Mouse (Mus musculus) adrenal gland, adult (tissue): ENCODE measurements around the gene Ostc.
A peak's percentile ranks its signal among the peaks of the same experiment; 100 is the strongest.

Experiments used
- DNase-seq, 2 experiments: peaks; one replicate each; pipeline ENCODE4 v3.0.0; 2022 to 2023; ENCODE audit warnings: low spot score in 1 of 2; ENCODE audit not compliant: inconsistent age in 2 of 2

The Ostc gene

DNA sequence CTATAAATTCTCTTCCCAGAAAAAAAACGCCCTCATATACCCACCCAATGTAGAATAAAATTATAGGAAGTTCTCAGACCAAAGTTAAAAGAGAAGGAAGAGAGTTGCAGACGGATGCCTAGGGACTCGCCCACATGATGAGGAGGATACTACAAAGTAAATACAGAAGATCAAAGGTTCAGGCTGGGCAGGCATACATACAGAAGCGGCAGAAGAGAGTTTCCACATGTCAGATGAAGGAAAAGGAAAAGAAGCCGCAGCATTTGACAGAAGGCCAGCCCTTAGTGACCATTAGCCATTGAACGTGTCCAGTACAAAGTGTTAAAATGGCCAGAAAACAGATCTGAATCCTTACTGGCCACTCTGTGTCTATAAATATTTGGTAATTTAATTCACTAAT lies 3.6 kb upstream of the Ostc start:
- no peak for DNase-seq

DNA sequence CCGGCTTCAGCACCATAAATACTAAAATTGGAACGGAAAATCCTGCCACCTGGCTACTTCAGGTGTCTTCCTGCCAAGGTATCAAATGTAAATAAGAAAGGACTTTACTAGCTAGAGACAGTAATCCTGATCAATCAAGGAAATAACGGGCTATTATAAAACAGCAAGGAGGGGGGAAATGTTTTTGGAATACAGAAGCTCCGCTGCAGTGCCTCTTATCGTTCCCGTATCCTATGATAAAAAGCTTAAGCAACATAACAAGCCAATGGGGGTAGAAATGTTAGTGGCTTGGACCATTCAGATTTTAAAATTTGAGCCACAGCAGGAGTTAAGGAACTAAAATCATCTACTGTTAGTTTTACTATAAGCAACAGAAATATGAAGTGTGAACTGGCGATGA lies 859 bp upstream of the Ostc start:
- DNase-seq, result no peak

DNA sequence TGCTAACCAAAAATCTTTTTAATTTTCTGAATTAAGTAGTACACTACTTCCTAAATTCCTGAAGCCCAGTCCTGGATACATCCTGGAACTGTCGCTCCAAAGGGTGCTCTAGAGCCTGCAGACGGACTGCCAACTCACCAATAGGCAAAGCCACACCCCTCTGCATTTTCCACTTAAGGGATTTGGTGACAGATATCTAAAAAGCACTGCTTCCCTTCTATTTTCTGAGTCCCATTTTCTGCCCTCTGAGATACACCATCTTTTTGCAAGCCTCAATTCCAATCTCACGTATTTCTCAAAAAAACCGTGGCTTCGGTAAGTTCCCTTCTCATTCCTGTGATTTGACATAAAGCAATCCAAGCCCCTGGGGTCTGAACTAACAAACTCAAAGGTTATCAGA lies 715 bp downstream of the Ostc start:
- DNase-seq, result peak; percentile 29 to 77

DNA sequence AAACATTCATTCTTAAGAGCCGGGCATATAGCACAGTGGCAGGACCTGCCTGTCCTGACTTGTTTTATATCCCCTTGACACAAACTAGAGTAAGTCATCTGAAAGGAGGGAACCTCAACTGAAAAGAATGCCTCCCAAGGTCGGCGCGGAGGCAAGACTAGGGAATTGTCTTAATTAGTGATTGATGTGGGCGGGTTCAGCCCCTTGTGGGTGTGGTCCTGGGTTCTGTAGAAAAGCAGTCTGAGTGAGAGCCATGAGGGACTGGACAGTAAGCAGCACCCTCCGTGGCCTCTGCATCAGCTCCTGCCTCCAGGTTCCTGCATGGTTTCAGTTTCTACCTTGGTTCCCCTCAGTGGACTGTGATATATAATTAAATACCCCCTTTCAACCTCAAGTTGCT lies 7.0 kb downstream of the Ostc start:
- peak; percentile 42 to 53 for DNase-seq

GRCm38 (mm10) chr3:130697622-130698021 lies 11.6 kb downstream of the Ostc start:
- DNase-seq, result no peak

- no peak for DNase-seq
Measured at GRCm38 (mm10) chr3:130694705-130695104, 14.5 kb downstream of the Ostc start.

DNA sequence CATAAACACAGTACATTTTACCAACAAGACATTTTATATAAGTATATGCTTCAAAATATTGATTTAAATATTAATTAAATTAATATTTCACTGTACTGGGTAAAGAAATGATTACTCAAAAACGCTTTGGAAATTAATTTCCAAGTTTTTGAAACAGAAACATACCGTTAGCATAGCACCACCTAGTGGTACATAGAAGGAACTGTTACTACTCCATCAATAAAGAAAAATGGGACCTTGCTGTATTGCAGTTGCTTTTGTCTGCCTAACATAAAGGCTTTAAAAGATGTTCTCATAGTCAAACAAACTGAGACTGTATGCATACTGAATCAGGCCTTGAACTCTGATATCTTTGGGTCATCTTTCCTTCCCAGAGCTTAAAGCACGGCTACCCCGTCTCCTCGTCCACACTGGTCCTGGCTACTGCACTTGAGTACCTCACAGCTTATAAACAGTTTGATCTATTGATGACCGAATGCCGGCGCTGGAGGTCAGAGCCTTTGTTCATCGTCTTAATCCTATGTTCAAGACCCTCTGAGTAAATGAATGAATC lies 15.1 kb downstream of the Ostc start:
- peak in 1 of 2 experiments; percentile 51 for DNase-seq

- no peak for DNase-seq
Measured at GRCm38 (mm10) chr3:130691596-130692170, 17.6 kb downstream of the Ostc start.

- DNase-seq, result peak; percentile 43 to 77
Measured at GRCm38 (mm10) chr3:130690834-130691595, 18.2 kb downstream of the Ostc start.

DNA sequence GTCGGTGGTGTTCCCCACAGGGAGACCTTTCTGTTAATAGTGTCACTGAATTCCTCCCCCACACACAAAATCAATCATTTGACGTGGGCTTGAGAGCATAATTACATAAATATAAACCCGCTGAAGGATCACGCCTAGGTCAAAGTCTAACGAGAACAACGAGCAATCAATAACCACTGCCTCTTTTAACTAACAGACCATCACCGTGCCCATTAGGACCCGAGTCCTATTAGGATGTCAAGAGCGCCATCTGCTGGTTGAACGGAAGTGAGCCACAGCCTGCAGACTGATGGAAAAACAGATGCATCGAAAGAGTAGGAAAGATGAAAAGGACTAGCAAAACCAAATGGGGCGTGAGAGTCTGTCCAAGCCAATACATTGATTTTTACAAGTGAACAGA lies 19.6 kb downstream of the Ostc start:
- DNase-seq, result peak; percentile 76 to 94

- no peak for DNase-seq
Measured at GRCm38 (mm10) chr3:130687051-130687450, 22.2 kb downstream of the Ostc start.

DNA sequence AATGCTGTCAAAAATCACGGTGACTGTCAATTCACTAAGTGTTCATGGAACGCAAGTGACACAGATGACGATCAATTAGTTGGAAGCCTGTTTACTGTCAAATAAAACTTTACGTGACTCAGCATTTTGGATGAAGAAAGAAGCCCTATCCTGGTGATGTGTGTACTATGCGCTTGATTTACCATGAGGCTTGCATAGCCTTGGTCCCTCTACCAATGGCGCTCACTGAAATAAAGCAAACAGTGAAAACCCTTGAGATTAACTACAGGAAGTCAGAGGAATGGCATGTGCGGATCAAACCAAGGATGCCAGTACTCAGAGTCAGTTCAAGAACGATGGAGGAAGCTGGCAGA lies 24.3 kb downstream of the Ostc start:
- no peak for DNase-seq

DNA sequence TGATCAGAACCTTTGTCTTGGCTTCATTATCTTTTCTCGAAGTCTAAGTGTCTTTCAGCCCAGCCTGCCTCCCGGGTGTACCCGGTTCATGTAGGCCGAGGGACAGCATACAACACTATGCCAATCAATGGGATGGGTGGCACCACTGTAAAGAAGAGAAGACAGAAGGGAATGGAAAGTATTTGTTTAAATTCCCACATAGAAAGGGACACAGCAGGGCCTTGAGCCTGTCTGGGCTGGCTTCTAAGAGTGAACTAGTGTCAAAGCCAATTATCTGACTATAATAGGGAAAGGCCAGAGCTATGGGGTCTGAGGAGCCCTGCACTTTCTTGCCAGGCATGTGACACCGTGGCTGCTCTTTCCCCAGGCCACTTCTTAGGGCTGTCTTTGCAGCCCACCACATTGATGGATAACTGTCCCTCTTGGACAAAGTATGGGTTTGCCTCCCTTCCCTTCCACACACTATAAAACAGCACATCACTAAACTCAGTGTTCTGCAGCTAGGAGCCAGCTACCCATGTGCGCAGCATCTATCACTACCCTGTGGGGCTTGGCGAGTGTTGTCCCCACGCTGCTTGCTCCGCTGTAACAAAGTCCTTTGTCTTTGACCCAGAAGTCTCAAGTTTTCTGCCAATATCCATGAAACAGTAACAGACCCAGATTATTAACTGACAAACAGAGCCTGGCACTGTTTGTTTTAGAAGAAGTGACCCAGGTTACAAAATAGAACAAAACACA lies 24.8 kb downstream of the Ostc start:
- DNase-seq, result no peak

DNA sequence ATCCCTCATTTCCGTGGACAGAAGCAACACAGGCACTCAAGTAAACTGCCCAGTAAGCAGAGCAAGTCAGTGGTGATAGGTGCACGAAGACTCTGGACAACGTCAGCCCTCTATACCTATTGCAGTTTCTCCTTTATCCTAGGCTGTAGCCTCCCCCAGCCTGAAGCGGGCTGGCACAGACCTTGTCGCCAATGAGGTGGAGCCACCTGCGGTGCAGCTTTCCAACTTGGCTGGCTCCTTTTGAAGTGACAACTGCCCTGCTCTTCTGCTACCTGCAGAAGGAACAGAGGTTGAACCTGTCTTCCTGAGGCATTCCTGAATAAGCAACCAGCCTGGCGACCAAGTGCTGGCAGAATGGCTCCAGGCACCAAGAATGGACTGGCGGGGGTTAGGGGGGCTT lies 25.4 kb downstream of the Ostc start:
- DNase-seq, result no peak

DNA sequence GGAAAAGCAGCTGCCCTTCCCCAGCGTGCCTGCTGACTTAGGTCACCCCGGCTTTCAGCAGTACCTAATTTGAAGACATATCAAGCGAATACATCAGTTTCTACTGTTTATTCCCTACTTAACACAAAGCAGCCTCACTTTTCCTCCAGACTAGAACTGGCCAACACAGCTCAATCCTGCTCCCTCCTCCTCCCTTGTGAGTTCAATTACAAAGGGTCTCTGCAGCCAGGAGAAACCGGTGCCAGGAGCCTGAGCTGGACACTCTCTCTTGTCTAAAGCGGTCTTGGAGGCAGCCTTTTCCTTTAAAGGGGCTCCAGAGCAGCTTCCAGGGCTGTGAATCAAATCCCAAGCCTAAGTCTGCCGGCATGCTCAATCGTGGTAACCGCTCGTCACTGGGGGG lies 27.1 kb downstream of the Ostc start:
- no peak for DNase-seq

DNA sequence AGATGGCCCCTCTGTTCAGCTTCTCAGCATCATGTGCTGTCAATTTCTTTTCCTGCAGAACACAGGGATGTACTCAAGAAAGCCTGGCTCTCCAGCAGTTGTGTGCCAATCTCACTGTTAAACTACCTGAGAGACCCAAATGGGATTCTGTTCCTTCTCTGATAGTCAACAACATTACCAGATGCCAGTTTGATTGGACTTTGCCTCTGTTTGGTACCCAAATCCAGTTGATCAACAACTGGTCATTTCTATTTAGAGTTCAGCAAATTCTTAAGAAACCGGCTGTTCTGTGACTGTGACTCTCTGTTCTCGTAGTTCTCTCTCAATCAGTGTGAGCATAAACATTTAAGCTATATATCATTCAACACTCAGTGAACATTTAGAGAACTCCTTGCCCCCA lies 28.0 kb downstream of the Ostc start:
- DNase-seq, result no peak

DNA sequence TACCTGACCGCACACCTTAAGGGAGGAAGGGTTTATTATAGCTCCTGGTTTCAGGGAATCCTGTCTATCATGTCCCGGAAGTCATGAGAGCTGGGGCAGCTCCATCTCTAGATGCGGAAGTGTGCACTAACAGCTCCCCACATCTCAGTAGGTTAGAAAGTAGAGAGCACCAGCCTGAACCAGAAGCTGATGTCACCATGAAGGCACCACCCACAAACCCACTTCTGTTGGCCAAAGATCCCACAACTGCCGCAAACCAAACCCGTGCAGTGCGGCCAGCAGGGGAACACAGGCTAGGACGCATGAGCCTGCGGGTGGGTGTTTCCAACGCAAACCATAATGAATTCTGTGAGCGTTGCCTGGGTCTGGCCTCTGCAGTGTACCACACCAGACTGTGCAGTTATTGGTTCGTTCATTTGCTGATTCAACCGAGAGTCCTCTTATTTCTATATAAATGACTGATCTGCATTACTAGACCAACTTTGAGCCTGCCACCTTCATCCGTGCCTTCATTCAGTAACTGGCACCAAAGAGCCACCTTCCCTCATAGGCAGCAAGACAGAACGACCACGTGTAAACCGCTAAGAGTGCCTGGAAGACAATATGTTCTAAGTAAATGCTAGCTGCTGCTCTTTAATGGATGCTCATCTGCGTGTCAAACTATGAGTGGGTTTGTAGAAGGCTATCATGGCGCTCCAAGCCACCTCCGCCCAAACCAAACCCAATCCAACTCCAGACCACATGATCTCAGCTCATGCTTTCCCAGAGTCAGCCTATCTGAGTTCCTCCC lies 31.4 kb downstream of the Ostc start:
- no peak for DNase-seq

DNA sequence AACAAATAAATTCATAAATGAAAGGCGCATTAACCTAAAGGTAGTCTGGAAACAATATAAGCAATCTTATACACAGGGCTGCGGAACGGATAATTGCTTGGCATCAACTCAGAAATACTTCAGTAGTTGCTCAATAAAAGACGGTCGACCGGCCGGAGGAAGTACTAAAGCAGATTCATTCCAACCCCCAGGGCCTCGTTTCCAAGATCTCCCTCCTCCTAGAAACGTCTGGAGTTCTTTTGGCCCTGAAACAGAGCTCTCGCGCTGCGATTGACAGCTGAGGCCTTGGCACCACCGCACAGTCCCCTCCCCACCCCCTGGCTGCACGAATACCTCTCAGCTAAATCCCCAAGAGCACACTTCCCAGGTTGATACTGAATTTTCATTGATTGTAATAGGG lies 38.0 kb downstream of the Ostc start:
- peak; percentile 24 to 57 for DNase-seq

DNA sequence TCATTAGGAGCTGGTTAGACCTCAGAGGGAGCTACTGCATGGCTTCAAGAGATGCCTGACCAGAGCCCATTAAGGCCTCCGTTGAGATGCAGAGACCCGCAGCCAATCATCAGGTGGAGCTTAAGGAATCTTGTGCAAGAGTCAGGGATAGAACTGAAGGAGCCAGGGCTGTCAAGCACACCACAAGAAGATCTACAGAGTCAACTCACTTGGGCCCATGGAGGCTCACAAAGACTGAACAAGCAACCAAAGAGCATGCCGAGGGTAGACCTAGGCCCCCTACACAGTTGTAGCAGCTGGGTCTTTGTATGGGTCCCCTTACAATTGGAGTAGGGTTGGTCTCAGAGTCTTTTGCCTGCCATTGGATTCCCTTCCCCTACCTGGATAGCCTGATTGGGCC lies 46.7 kb downstream of the Ostc start:
- no peak for DNase-seq

DNA sequence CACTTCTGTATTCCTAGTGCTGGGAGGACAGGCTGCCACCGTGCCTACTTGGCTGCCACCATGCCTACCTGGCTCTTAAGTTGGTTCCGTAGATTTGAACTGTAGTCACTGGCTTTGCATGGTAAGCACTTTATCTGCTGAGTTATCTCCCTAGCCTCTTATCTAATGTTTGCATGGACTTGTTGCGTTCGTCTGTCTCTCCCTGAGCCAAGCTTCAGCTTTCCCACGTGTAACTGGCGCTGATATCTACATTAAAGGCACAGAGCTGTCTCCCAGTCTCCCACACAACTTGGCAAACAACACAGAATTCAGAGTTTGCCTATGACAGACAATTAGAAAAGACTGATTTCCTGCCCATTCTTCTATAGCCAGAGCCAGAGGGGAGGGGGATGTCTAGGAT lies 48.6 kb downstream of the Ostc start:
- DNase-seq, result no peak

- DNase-seq, result peak; percentile 57 to 81
Measured at GRCm38 (mm10) chr3:130649569-130649968, 59.7 kb downstream of the Ostc start.
